Mouse (Mus musculus): Measurements from ENCODE around the gene 1700056E22Rik.

1700056E22Rik gene

GRCm38 (mm10) chr1:184034011-184034557 lies at the start of gene 1700056E22Rik:
Gene 1700056E22Rik, minus strand, starts transcription at chr1:184034301.
- peak; percentile 97 to 99 for DNase-seq

- DNase-seq: no peak
Observed at GRCm38 (mm10) chr1:184083166-184083565, 49.1 kb upstream of the 1700056E22Rik start.

GRCm38 (mm10) chr1:184082661-184083060 lies 48.6 kb upstream of the 1700056E22Rik start:
- DNase-seq: no peak

GRCm38 (mm10) chr1:184079304-184079703 lies 45.2 kb upstream of the 1700056E22Rik start:
- no peak for DNase-seq

- no peak for DNase-seq
Observed at GRCm38 (mm10) chr1:184076756-184077155, 42.7 kb upstream of the 1700056E22Rik start.

- no peak for DNase-seq
Observed at GRCm38 (mm10) chr1:184076065-184076464, 42.0 kb upstream of the 1700056E22Rik start.

- DNase-seq: no peak
Observed at GRCm38 (mm10) chr1:184068971-184069370, 34.9 kb upstream of the 1700056E22Rik start.

- DNase-seq: no peak
Observed at GRCm38 (mm10) chr1:184067704-184068558, 33.8 kb upstream of the 1700056E22Rik start.

GRCm38 (mm10) chr1:184066460-184067287 lies 32.6 kb upstream of the 1700056E22Rik start:
- DNase-seq: no peak

GRCm38 (mm10) chr1:184065589-184066361 lies 31.7 kb upstream of the 1700056E22Rik start:
- no peak for DNase-seq

- peak; percentile 65 to 80 for DNase-seq
Observed at GRCm38 (mm10) chr1:184064306-184064705, 30.2 kb upstream of the 1700056E22Rik start.

- DNase-seq: no peak
Observed at GRCm38 (mm10) chr1:184061901-184062300, 27.8 kb upstream of the 1700056E22Rik start.

GRCm38 (mm10) chr1:184060828-184061734 lies 27.0 kb upstream of the 1700056E22Rik start:
- no peak for DNase-seq

GRCm38 (mm10) chr1:184060381-184060780 lies 26.3 kb upstream of the 1700056E22Rik start:
- DNase-seq: no peak

- DNase-seq: no peak
Observed at GRCm38 (mm10) chr1:184059814-184060213, 25.7 kb upstream of the 1700056E22Rik start.

- no peak for DNase-seq
Observed at GRCm38 (mm10) chr1:184058206-184058605, 24.1 kb upstream of the 1700056E22Rik start.

GRCm38 (mm10) chr1:184054176-184054575 lies 20.1 kb upstream of the 1700056E22Rik start:
- no peak for DNase-seq

- DNase-seq: no peak
Observed at GRCm38 (mm10) chr1:184053711-184054110, 19.6 kb upstream of the 1700056E22Rik start.

- no peak for DNase-seq
Observed at GRCm38 (mm10) chr1:184053141-184053540, 19.0 kb upstream of the 1700056E22Rik start.

GRCm38 (mm10) chr1:184052331-184052730 lies 18.2 kb upstream of the 1700056E22Rik start:
- no peak for DNase-seq

GRCm38 (mm10) chr1:184051824-184052223 lies 17.7 kb upstream of the 1700056E22Rik start:
- no peak for DNase-seq

Data from thymus, postnatal 36 days (tissue).